Mouse (Mus musculus): ENCODE results near the gene Pigk. TPM values are rescaled to one million over a fixed set of nuclear protein-coding genes. Genes with fewer than 3 reads are reported as not detected.
"Not testable (repeated sequence)": the region's sequence is repeated elsewhere in the genome, so short reads cannot be mapped to it uniquely, and the experiment has no call there.

Pigk gene
- polyA plus RNA-seq, 1 experiment from 2014 or later: 50.8 TPM

- H3K36me3 ChIP-seq: no peaks in the 10 kb centered on the region
- H3K4me1 ChIP-seq (replicated peaks): peaks cover 6% of the 10 kb centered on the region; the same call in 1 of the 2 replicates
- no peak overlapping the region for H3K4me2 ChIP-seq
- 59% methylated on average over 4 of the region's 4 CpGs for WGBS
- H3K4me3 ChIP-seq: no peak overlapping the region
- no peak for ATAC-seq (ENCODE audit: low FRiP score, low read depth)
- H3K9me3 ChIP-seq: no peaks in the 10 kb centered on the region
- H3K27ac ChIP-seq (replicated peaks): no peak overlapping the region
- no peak overlapping the region for H3K9ac ChIP-seq
- H3K27me3 ChIP-seq: no peaks in the 10 kb centered on the region
These were observed 65.9 kb downstream of the Pigk start for GRCm38 (mm10) chr3:152779819-152780218.

GRCm38 (mm10) chr3:152783792-152784191, 69.9 kb downstream of the Pigk start:
- Histone ChIP-seq H3K9ac (no peak overlapping the region), H3K27me3 (no peaks in the 10 kb centered on the region), H3K9me3 (no peaks in the 10 kb centered on the region), H3K36me3 (peaks cover 8% of the 10 kb centered on the region; the same call in 1 of the 2 replicates), H3K4me2 (no peak overlapping the region), H3K4me1 (replicated peaks) (peaks cover 6% of the 10 kb centered on the region; the same call in 1 of the 2 replicates), H3K27ac (replicated peaks) (no peak overlapping the region), H3K4me3 (no peak overlapping the region)
- WGBS: 12% methylated on average over 7 of the region's 7 CpGs
- peak; percentile 79 for ATAC-seq (ENCODE audit: low FRiP score, low read depth)

- ATAC-seq (ENCODE audit: low FRiP score, low read depth); H3K4me1 ChIP-seq (replicated peaks); H3K9ac ChIP-seq; H3K27ac ChIP-seq (replicated peaks); H3K36me3 ChIP-seq; H3K4me2 ChIP-seq; H3K4me3 ChIP-seq; H3K27me3 ChIP-seq; H3K9me3 ChIP-seq: not testable (repeated sequence)
- WGBS: 91% methylated on average over 10 of the region's 13 CpGs
These were observed 70.5 kb downstream of the Pigk start for GRCm38 (mm10) chr3:152784353-152784752.

- H3K27me3 ChIP-seq; ATAC-seq (ENCODE audit: low FRiP score, low read depth); H3K27ac ChIP-seq (replicated peaks); H3K9me3 ChIP-seq; H3K4me1 ChIP-seq (replicated peaks); H3K4me2 ChIP-seq; H3K4me3 ChIP-seq; H3K36me3 ChIP-seq; H3K9ac ChIP-seq: not testable (repeated sequence)
- 91% methylated on average over 5 of the region's 5 CpGs for WGBS
These were observed 74.5 kb downstream of the Pigk start for GRCm38 (mm10) chr3:152788301-152788953.

GRCm38 (mm10) chr3:152792601-152793000, 78.7 kb downstream of the Pigk start:
- Histone ChIP-seq H3K27me3 (no peaks in the 10 kb centered on the region), H3K4me2 (no peak overlapping the region), H3K36me3 (no peaks in the 10 kb centered on the region), H3K9ac (no peak overlapping the region), H3K27ac (replicated peaks) (no peak overlapping the region), H3K4me1 (replicated peaks) (no peaks in the 10 kb centered on the region), H3K4me3 (no peak overlapping the region), H3K9me3 (no peaks in the 10 kb centered on the region)
- ATAC-seq (ENCODE audit: low FRiP score, low read depth): no peak
- WGBS: 86% methylated on average over 5 of the region's 5 CpGs

GRCm38 (mm10) chr3:152793006-152793405, 79.1 kb downstream of the Pigk start:
- 86% methylated on average over 4 of the region's 4 CpGs for WGBS
- Histone ChIP-seq H3K4me1 (replicated peaks) (no peaks in the 10 kb centered on the region), H3K27ac (replicated peaks) (no peak overlapping the region), H3K9ac (no peak overlapping the region), H3K27me3 (no peaks in the 10 kb centered on the region), H3K4me3 (no peak overlapping the region), H3K4me2 (no peak overlapping the region), H3K36me3 (no peaks in the 10 kb centered on the region), H3K9me3 (no peaks in the 10 kb centered on the region)
- ATAC-seq (ENCODE audit: low FRiP score, low read depth): no peak

- Histone ChIP-seq H3K4me2 (no peak overlapping the region), H3K4me1 (replicated peaks) (no peaks in the 10 kb centered on the region), H3K27ac (replicated peaks) (no peak overlapping the region), H3K9ac (no peak overlapping the region), H3K4me3 (no peak overlapping the region), H3K27me3 (no peaks in the 10 kb centered on the region), H3K36me3 (no peaks in the 10 kb centered on the region), H3K9me3 (no peaks in the 10 kb centered on the region)
- ATAC-seq (ENCODE audit: low FRiP score, low read depth): no peak
- WGBS: 69% methylated on average over 4 of the region's 4 CpGs
These were observed 82.3 kb downstream of the Pigk start for GRCm38 (mm10) chr3:152796216-152796615.

- no peaks in the 10 kb centered on the region for H3K4me1 ChIP-seq (replicated peaks)
- whole genome bisulfite sequencing: 12% methylated on average over 2 of the region's 2 CpGs
- no peaks in the 10 kb centered on the region for H3K27me3 ChIP-seq
- no peak overlapping the region for H3K27ac ChIP-seq (replicated peaks)
- H3K4me2 ChIP-seq: no peak overlapping the region
- H3K36me3 ChIP-seq: no peaks in the 10 kb centered on the region
- no peaks in the 10 kb centered on the region for H3K9me3 ChIP-seq
- ATAC-seq (ENCODE audit: low FRiP score, low read depth): no peak
- no peak overlapping the region for H3K4me3 ChIP-seq
- no peak overlapping the region for H3K9ac ChIP-seq
These were observed 83.5 kb downstream of the Pigk start for GRCm38 (mm10) chr3:152797354-152797753.

- 85% methylated on average over 9 of the region's 9 CpGs for WGBS
- Histone ChIP-seq H3K9me3 (no peaks in the 10 kb centered on the region), H3K4me1 (replicated peaks) (no peaks in the 10 kb centered on the region), H3K9ac (no peak overlapping the region), H3K4me3 (no peak overlapping the region), H3K36me3 (no peaks in the 10 kb centered on the region), H3K27ac (replicated peaks) (no peak overlapping the region), H3K27me3 (no peaks in the 10 kb centered on the region), H3K4me2 (no peak overlapping the region)
- no peak for ATAC-seq (ENCODE audit: low FRiP score, low read depth)
These were observed 86.0 kb downstream of the Pigk start for GRCm38 (mm10) chr3:152799738-152800431.

GRCm38 (mm10) chr3:152813905-152814304, 100.0 kb downstream of the Pigk start:
- Histone ChIP-seq H3K27me3 (no peaks in the 10 kb centered on the region), H3K27ac (replicated peaks) (no peak overlapping the region), H3K9ac (no peak overlapping the region), H3K36me3 (no peaks in the 10 kb centered on the region), H3K4me3 (no peak overlapping the region), H3K4me2 (no peak overlapping the region), H3K9me3 (no peaks in the 10 kb centered on the region), H3K4me1 (replicated peaks) (no peaks in the 10 kb centered on the region)
- 80% methylated on average over 4 of the region's 4 CpGs for WGBS
- no peak for ATAC-seq (ENCODE audit: low FRiP score, low read depth)

GRCm38 (mm10) chr3:152815110-152815509, 101.2 kb downstream of the Pigk start:
- no peak overlapping the region for H3K4me2 ChIP-seq
- no peaks in the 10 kb centered on the region for H3K9me3 ChIP-seq
- H3K4me1 ChIP-seq (replicated peaks): no peaks in the 10 kb centered on the region
- H3K4me3 ChIP-seq: no peak overlapping the region
- no peak overlapping the region for H3K27ac ChIP-seq (replicated peaks)
- no peak overlapping the region for H3K9ac ChIP-seq
- 94% methylated on average over 5 of the region's 5 CpGs for WGBS
- H3K27me3 ChIP-seq: no peaks in the 10 kb centered on the region
- ATAC-seq (ENCODE audit: low FRiP score, low read depth): no peak
- H3K36me3 ChIP-seq: no peaks in the 10 kb centered on the region

- ATAC-seq (ENCODE audit: low FRiP score, low read depth): no peak
These were observed 106.5 kb downstream of the Pigk start for GRCm38 (mm10) chr3:152820406-152820805.

More at GRCm38 (mm10) chr3:152820406-152820805, 106.5 kb downstream of the Pigk start:
- WGBS: 81% methylated on average over 3 of the region's 3 CpGs
- no peak overlapping the region for H3K27ac ChIP-seq (replicated peaks)
- H3K4me3 ChIP-seq: no peak overlapping the region
- H3K27me3 ChIP-seq: no peaks in the 10 kb centered on the region
- H3K4me1 ChIP-seq (replicated peaks): no peaks in the 10 kb centered on the region
- no peak overlapping the region for H3K4me2 ChIP-seq
- H3K9ac ChIP-seq: no peak overlapping the region
- H3K36me3 ChIP-seq: no peaks in the 10 kb centered on the region
- no peaks in the 10 kb centered on the region for H3K9me3 ChIP-seq
